Mouse (Mus musculus) liver, embryonic 15.5 days (tissue): ENCODE measurements around the gene Eif4g3. TPM values are rescaled to one million over a fixed set of nuclear protein-coding genes. Genes with fewer than 3 reads are reported as not detected.
"Not testable (repeated sequence)": the region's sequence is repeated elsewhere in the genome, so short reads cannot be mapped to it uniquely, and the experiment has no call there.

Experiments used
- ATAC-seq: fragments of 200-750 bp; cut with Nextera tagmentation; 2 replicates; pipeline ENCODE4 v1.8.0; 2017; ENCODE audit warnings: moderate number of reproducible peaks, mild to moderate bottlenecking, moderate library complexity; ENCODE audit not compliant: insufficient read depth
- H3K27ac ChIP-seq: fragments of 300-500 bp; sonication (generic); replicated peaks from 2 replicates; pipeline ENCODE4 v1.5.1; 2015; ENCODE audit warnings: mild to moderate bottlenecking, inconsistent platforms
- H3K27me3 ChIP-seq: fragments of 300-500 bp; sonication (generic); 2 replicates; pipeline ENCODE4 v1.6.1; 2015; ENCODE audit warnings: mild to moderate bottlenecking, inconsistent platforms
- H3K36me3 ChIP-seq: fragments of 300-500 bp; sonication (generic); replicated peaks from 2 replicates; pipeline ENCODE4 v1.6.1; 2015; ENCODE audit warnings: moderate library complexity, mild to moderate bottlenecking, inconsistent platforms
- H3K4me1 ChIP-seq: fragments of 300-500 bp; sonication (generic); replicated peaks from 2 replicates; pipeline ENCODE4 v1.6.1; 2015; ENCODE audit warnings: inconsistent platforms
- H3K4me2 ChIP-seq: fragments of 300-500 bp; sonication (generic); 2 replicates; pipeline ENCODE4 v1.6.1; 2015; ENCODE audit warnings: moderate library complexity, mild to moderate bottlenecking, inconsistent platforms
- H3K4me3 ChIP-seq: fragments of 300-500 bp; sonication (generic); replicated peaks from 2 replicates; pipeline ENCODE4 v1.5.1; 2015; ENCODE audit warnings: mild to moderate bottlenecking, inconsistent platforms
- H3K9ac ChIP-seq: fragments of 300-500 bp; sonication (generic); 2 replicates; pipeline ENCODE4 v1.6.1; 2015; ENCODE audit warnings: moderate library complexity, mild to moderate bottlenecking, inconsistent platforms
- H3K9me3 ChIP-seq: fragments of 300-500 bp; sonication (generic); replicated peaks from 2 replicates; pipeline ENCODE4 v1.6.1; 2016; ENCODE audit warnings: inconsistent platforms
- WGBS: fragments of 180-500 bp; shearing (Covaris S2); methylation state at CpG from one replicate; pipeline ENCODE4 v1.1.7; 2015; ENCODE audit warnings: mixed read lengths; ENCODE audit not compliant: insufficient replicate concordance; 5-methylcytosine and 5-hydroxymethylcytosine counted together
- polyA plus RNA-seq: library from polyadenylated mRNA; unstranded; fragments of >200 nt; fragmentation: Nextera tagmentation; extraction: Ambion mirVana; gene quantifications from 2 replicates; pipeline ENCODE4 v1.2.1, GENCODE M21; 2015

The Eif4g3 gene
- polyA plus RNA-seq, 1 experiment from 2014 or later, result 6.3 TPM

GRCm38 (mm10) chr4:137963431-137963830 is 29.4 kb upstream of the Eif4g3 start:
- no peak for ATAC-seq
- Histone ChIP-seq H3K9me3 (no peaks in the 10 kb centered on the region), H3K9ac (no peak overlapping the region), H3K4me2 (no peak overlapping the region), H3K36me3 (peaks cover 45% of the 10 kb centered on the region), H3K4me3 (no peak overlapping the region), H3K27me3 (no peaks in the 10 kb centered on the region), H3K4me1 (no peaks in the 10 kb centered on the region; the same call in 1 of the 2 replicates), H3K27ac (no peak overlapping the region)
- WGBS, result 75% methylated on average over 6 of the region's 6 CpGs

- Histone ChIP-seq H3K27ac (no peak overlapping the region), H3K9ac (no peak overlapping the region)
- WGBS, result 57% methylated on average over 9 of the region's 9 CpGs
These were observed 28.8 kb upstream of the Eif4g3 start for GRCm38 (mm10) chr4:137963881-137964584.

GRCm38 (mm10) chr4:137964585-137964930 is 28.3 kb upstream of the Eif4g3 start:
- Histone ChIP-seq H3K9me3 (no peaks in the 10 kb centered on the region), H3K4me2 (no peak overlapping the region), H3K4me3 (no peak overlapping the region), H3K27ac (no peak overlapping the region), H3K27me3 (no peaks in the 10 kb centered on the region), H3K36me3 (peaks cover 34% of the 10 kb centered on the region), H3K9ac (no peak overlapping the region), H3K4me1 (no peaks in the 10 kb centered on the region; the same call in 1 of the 2 replicates)
- ATAC-seq, result no peak
- WGBS, result 80% methylated on average over 11 of the region's 11 CpGs

More at GRCm38 (mm10) chr4:137963881-137964584, 28.8 kb upstream of the Eif4g3 start:
- Histone ChIP-seq H3K9me3 (no peaks in the 10 kb centered on the region), H3K4me3 (no peak overlapping the region), H3K4me2 (no peak overlapping the region), H3K27me3 (no peaks in the 10 kb centered on the region), H3K4me1 (no peaks in the 10 kb centered on the region; the same call in 1 of the 2 replicates), H3K36me3 (peaks cover 39% of the 10 kb centered on the region)
- no peak; the same call in 1 of the 2 replicates for ATAC-seq

GRCm38 (mm10) chr4:137968203-137968602 is 24.6 kb upstream of the Eif4g3 start:
- H3K27me3 ChIP-seq, result no peaks in the 10 kb centered on the region
- no peak overlapping the region for H3K9ac ChIP-seq
- H3K36me3 ChIP-seq, result 0 out of 2 replicates have a peak, but pooled peaks cover 3% of the 10 kb centered on the region
- 17% methylated on average over 9 of the region's 9 CpGs for WGBS
- no peaks in the 10 kb centered on the region for H3K9me3 ChIP-seq
- no peak overlapping the region for H3K27ac ChIP-seq
- no peaks in the 10 kb centered on the region for H3K4me1 ChIP-seq
- H3K4me2 ChIP-seq, result no peak overlapping the region
- ATAC-seq, result no peak
- no peak overlapping the region for H3K4me3 ChIP-seq

GRCm38 (mm10) chr4:137970623-137971199 is 22.1 kb upstream of the Eif4g3 start:
- not testable (repeated sequence) for ATAC-seq, H3K4me1 ChIP-seq, H3K9ac ChIP-seq, H3K27ac ChIP-seq, H3K27me3 ChIP-seq, H3K4me2 ChIP-seq, H3K4me3 ChIP-seq, H3K9me3 ChIP-seq, H3K36me3 ChIP-seq
- WGBS, result no CpG with 5 or more reads among the region's 11 CpGs

- H3K27ac ChIP-seq, H3K4me2 ChIP-seq, H3K36me3 ChIP-seq, ATAC-seq, H3K9me3 ChIP-seq, H3K27me3 ChIP-seq, H3K4me3 ChIP-seq, H3K4me1 ChIP-seq, H3K9ac ChIP-seq: not testable (repeated sequence)
- WGBS, result no CpG with 5 or more reads among the region's 11 CpGs
These were observed 17.9 kb upstream of the Eif4g3 start for GRCm38 (mm10) chr4:137974856-137975432.

- not testable (repeated sequence) for H3K4me2 ChIP-seq, H3K4me3 ChIP-seq, ATAC-seq, H3K27me3 ChIP-seq, H3K9ac ChIP-seq, H3K9me3 ChIP-seq, H3K36me3 ChIP-seq, H3K27ac ChIP-seq, H3K4me1 ChIP-seq
- no CpG with 5 or more reads among the region's 11 CpGs for WGBS
These were observed 13.7 kb upstream of the Eif4g3 start for GRCm38 (mm10) chr4:137979066-137979644.

GRCm38 (mm10) chr4:137982869-137983268 is 10.0 kb upstream of the Eif4g3 start:
- no peak overlapping the region for H3K9ac ChIP-seq
- no peak overlapping the region for H3K4me2 ChIP-seq
- H3K4me1 ChIP-seq, result no peaks in the 10 kb centered on the region
- H3K9me3 ChIP-seq, result no peaks in the 10 kb centered on the region
- H3K4me3 ChIP-seq, result no peak overlapping the region
- no peaks in the 10 kb centered on the region for H3K27me3 ChIP-seq
- ATAC-seq, result no peak
- WGBS, result 49% methylated on average over 1 of the region's 1 CpGs
- H3K27ac ChIP-seq, result no peak overlapping the region
- H3K36me3 ChIP-seq, result no peaks in the 10 kb centered on the region

- Histone ChIP-seq H3K4me3 (no peak overlapping the region), H3K9me3 (no peaks in the 10 kb centered on the region), H3K27ac (no peak overlapping the region), H3K27me3 (peaks cover 1% of the 10 kb centered on the region; the same call in 1 of the 2 replicates), H3K4me1 (no peaks in the 10 kb centered on the region), H3K4me2 (no peak overlapping the region), H3K9ac (no peak overlapping the region), H3K36me3 (no peaks in the 10 kb centered on the region)
- WGBS, result 29% methylated on average over 10 of the region's 10 CpGs
- no peak for ATAC-seq
These were observed 8.6 kb upstream of the Eif4g3 start for GRCm38 (mm10) chr4:137984212-137984611.

- peaks cover 7% of the 10 kb centered on the region for H3K27me3 ChIP-seq
- H3K9ac ChIP-seq, result no peak overlapping the region
- no peak overlapping the region for H3K4me2 ChIP-seq
- H3K27ac ChIP-seq, result no peak overlapping the region
- H3K4me1 ChIP-seq, result no peaks in the 10 kb centered on the region
- no peaks in the 10 kb centered on the region for H3K9me3 ChIP-seq
- H3K4me3 ChIP-seq, result no peak overlapping the region
- H3K36me3 ChIP-seq, result no peaks in the 10 kb centered on the region
- 53% methylated on average over 5 of the region's 5 CpGs for WGBS
- ATAC-seq, result no peak
These were observed 8.1 kb upstream of the Eif4g3 start for GRCm38 (mm10) chr4:137984746-137985145.

- no peak for ATAC-seq
- peaks cover 34% of the 10 kb centered on the region for H3K27me3 ChIP-seq
- H3K9ac ChIP-seq, result no peak overlapping the region
- H3K9me3 ChIP-seq, result no peaks in the 10 kb centered on the region
- 76% methylated on average over 5 of the region's 5 CpGs for WGBS
- no peak overlapping the region for H3K27ac ChIP-seq
- no peaks in the 10 kb centered on the region for H3K36me3 ChIP-seq
- H3K4me3 ChIP-seq, result no peak overlapping the region
- peaks cover 12% of the 10 kb centered on the region for H3K4me1 ChIP-seq
- no peak overlapping the region for H3K4me2 ChIP-seq
These were observed 3.4 kb upstream of the Eif4g3 start for GRCm38 (mm10) chr4:137989426-137989825.
